Mouse (Mus musculus): ENCODE measurements around the gene Olfr693. TPM values are rescaled to one million over a fixed set of nuclear protein-coding genes. Genes with fewer than 3 reads are reported as not detected.
"Not testable (repeated sequence)": the region's sequence is repeated elsewhere in the genome, so short reads cannot be mapped to it uniquely, and the experiment has no call there.

The Olfr693 gene
- not detected for total RNA-seq (2021)

- intact Hi-C loops (cut with DNase I): no loop called here
- DNase-seq (ENCODE audit: low spot score in 2 of 2): no peak
Observed at GRCm38 (mm10) chr7:106680484-106680883, at the start of gene Olfr693. Gene Olfr693 (minus strand): TSS chr7:106680584.

GRCm38 (mm10) chr7:106725654-106726053, 45.3 kb upstream of the Olfr693 start:
- intact Hi-C loops (cut with DNase I); DNase-seq (ENCODE audit: low spot score in 2 of 2): not testable (repeated sequence)

DNA sequence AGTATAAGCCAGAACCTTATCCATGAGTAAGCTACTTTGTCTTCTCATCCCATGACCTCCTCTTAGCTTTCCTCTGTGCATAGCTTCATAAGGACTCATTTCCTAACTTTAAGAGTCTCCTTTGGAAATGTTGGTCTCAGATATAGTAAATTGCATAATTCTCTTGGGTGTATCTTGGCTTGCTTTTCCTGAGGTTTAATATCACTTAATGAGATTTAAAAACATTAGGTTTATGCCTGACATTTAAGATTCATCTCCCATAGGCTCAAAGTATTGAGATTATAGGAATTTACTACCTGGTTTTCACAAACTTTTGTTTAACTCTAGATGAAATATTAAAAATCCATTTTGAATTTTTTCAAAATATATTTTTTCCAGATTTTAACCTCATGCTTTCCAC, 35.9 kb upstream of the Olfr693 start, which contains the start of gene Olfr695:
Gene Olfr695 (minus strand): TSS at position 101 of the 400 bp plus-strand sequence.
- no peak for DNase-seq (ENCODE audit: low spot score in 2 of 2)
- intact Hi-C loops (cut with DNase I): no loop called here

GRCm38 (mm10) chr7:106711463-106711862, 31.1 kb upstream of the Olfr693 start:
- intact Hi-C loops (cut with DNase I): no loop called here
- no peak for DNase-seq (ENCODE audit: low spot score in 2 of 2)

- DNase-seq (ENCODE audit: low spot score in 2 of 2); intact Hi-C loops (cut with DNase I): not testable (repeated sequence)
Observed at GRCm38 (mm10) chr7:106707705-106708104, 27.3 kb upstream of the Olfr693 start.

- DNase-seq (ENCODE audit: low spot score in 2 of 2): no peak
- intact Hi-C loops (cut with DNase I): no loop called here
Observed at GRCm38 (mm10) chr7:106696891-106697290, 16.5 kb upstream of the Olfr693 start.

DNA sequence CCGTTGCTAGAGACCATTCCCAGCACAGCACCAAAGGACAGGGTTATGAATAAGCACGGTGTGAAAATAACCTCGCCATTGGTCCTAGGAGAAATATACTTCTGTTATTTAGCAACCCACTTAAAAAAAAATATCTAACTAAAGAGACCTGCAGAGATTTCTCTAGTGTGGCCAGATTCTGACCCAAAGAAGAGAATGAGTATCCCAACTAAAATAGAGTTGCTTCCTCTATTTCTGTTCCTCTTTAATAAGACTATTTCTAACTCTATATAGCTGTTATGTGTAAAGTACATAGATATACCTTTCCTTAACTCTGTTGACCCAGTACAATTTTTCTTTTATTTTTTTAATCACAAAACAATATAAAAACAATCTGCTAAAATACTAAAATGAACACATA, 12.6 kb upstream of the Olfr693 start:
- no peak for DNase-seq (ENCODE audit: low spot score in 2 of 2)
- intact Hi-C loops (cut with DNase I): no loop called here

GRCm38 (mm10) chr7:106691714-106692113, 11.3 kb upstream of the Olfr693 start, which contains the start of gene Olfr694:
Gene Olfr694 (minus strand): TSS chr7:106691814.
- DNase-seq (ENCODE audit: low spot score in 2 of 2): no peak
- intact Hi-C loops (cut with DNase I): no loop called here

- no peak for DNase-seq (ENCODE audit: low spot score in 2 of 2)
- intact Hi-C loops (cut with DNase I): no loop called here
Observed at GRCm38 (mm10) chr7:106685382-106685781, 5.0 kb upstream of the Olfr693 start.

- intact Hi-C loops (cut with DNase I): no loop called here
- DNase-seq (ENCODE audit: low spot score in 2 of 2): no peak
Observed at GRCm38 (mm10) chr7:106652344-106652652, 28.1 kb downstream of the Olfr693 start.

DNA sequence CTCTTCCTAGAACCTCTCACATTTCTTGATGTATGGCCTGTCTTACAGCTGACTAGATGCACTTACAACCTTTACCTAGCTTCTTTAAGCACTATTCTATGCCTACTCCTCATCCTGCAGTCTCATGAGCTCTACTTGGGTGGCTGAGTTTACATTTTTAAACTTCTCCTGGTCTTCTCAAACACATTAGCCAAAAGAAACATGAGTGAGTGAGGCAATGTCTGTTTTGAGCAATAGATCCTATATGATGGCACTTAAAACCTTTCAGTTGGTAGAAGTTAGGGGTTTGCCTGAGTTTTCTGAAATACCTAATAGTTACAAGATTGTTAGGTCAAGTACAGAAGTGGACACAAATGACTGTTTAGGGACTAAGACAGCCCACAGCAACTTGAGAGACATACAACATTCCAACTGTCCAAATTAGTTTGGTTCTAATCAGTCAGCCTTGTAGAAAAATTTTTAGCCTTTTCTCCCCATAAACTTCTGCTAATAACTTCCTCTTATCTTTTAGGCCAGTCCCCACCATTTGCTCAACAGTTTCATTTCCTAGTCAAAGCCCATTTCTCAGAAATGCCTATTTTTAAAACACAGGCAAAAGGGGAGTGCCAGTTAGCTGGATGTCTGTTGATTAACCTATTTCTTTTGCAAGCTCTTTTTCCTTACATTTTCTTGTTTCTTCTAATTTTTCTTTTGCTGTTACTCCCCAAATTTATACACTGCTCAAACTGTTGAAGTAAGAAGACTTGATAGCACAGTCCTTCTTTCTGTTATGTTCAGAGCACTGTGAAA, 28.6 kb downstream of the Olfr693 start:
- intact Hi-C loops (cut with DNase I): no loop called here
- no peak for DNase-seq (ENCODE audit: low spot score in 2 of 2)

DNA sequence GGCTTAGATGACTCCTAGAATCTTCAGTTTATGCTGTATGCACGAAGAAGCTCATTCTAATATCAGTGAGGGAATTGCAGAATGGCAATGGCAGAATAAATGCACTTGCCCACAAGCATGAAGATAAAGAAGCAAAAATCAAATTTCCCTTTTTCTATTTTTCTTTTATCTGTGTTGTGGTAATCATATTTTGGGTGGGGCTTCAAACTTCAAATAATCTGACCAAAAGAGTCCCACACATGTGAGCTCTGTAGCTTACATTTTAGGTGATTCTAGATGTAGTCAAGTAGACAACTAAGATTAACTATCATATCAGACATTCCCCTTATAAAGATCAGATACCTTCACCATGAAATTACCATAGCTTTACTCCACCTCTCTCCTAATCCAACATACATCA, 30.6 kb downstream of the Olfr693 start:
- intact Hi-C loops (cut with DNase I): no loop called here
- DNase-seq (ENCODE audit: low spot score in 2 of 2): no peak

GRCm38 (mm10) chr7:106645261-106645660, 35.1 kb downstream of the Olfr693 start:
- DNase-seq (ENCODE audit: low spot score in 2 of 2): no peak
- intact Hi-C loops (cut with DNase I): no loop called here

DNA sequence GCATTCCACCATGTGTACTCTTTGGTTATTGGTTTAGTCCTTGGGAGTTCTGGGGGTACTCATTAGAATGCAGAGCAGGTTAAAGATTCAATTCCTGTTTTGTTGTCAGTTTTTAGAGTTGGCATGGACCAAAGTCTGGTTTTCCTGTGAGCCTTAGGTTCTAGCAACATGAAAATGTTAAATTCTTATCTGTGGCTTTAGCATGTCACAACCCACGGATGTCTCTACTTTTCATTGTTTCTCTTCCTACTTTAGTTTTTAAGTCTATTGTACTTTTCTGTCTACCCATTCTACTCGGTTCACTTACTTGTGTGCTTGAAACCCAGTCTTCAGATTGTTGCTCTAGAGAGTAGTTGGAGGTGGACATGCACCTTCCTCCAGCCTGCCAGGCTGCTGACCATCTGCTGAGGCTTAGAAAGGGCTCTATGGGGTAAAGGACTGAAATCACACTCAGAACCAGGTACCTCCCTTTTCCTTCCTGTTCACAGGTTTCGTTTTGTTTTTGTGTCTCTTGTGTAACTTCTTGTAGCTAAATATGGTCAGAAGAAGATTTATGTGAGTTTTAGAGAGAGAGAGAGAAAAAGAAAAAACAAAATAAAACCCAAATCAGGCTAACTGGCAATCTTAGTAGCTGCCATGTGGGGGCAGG, 36.0 kb downstream of the Olfr693 start:
- no peak for DNase-seq (ENCODE audit: low spot score in 2 of 2)
- intact Hi-C loops (cut with DNase I): no loop called here

DNA sequence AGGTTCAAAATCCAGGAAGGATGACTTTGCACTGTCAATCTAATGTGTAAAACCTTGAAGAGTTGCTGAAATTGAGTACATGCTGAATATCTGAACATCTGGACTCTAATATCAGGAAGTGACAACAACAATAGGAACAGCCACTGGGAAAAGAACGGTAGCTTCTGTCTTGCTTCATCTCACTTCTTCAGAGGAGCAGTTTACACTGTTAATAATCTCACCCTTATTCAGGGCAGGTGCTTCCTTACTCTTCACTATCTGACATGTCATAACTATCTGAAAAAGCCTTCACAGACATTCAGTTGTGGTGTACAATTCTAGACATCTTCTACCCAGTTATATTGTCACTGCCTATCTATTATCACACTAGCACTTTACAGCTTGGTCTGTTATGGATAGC, 39.5 kb downstream of the Olfr693 start:
- intact Hi-C loops (cut with DNase I): no loop called here
- DNase-seq (ENCODE audit: low spot score in 2 of 2): no peak

- DNase-seq (ENCODE audit: low spot score in 2 of 2): no peak
- intact Hi-C loops (cut with DNase I): no loop called here
Observed at GRCm38 (mm10) chr7:106635560-106635959, 44.8 kb downstream of the Olfr693 start.

Other genes starting within 250 kb of the Olfr693 start
- not detected for gene Olfr694, start 11.2 kb upstream of the Olfr693 start, total RNA-seq (2021)
- gene Olfr695, start 35.8 kb upstream of the Olfr693 start, total RNA-seq (2021): not detected
- not detected for gene Olfr697, start 61.9 kb upstream of the Olfr693 start, total RNA-seq (2021)
- gene Olfr698, start 74.8 kb upstream of the Olfr693 start, total RNA-seq (2021): not detected
- not detected for gene Olfr699, start 112.6 kb upstream of the Olfr693 start, total RNA-seq (2021)
- not detected for gene Olfr700, start 128.2 kb upstream of the Olfr693 start, total RNA-seq (2021)
- gene Olfr701, start 133.5 kb upstream of the Olfr693 start, total RNA-seq (2021): not detected
- gene Olfr702, start 153.3 kb upstream of the Olfr693 start, total RNA-seq (2021): not detected
- not detected for gene Olfr703, start 162.8 kb upstream of the Olfr693 start, total RNA-seq (2021)
- gene Olfr704, start 182.6 kb upstream of the Olfr693 start, total RNA-seq (2021): not detected
- gene Olfr705, start 196.3 kb upstream of the Olfr693 start, total RNA-seq (2021): not detected
- not detected for gene Olfr706, start 207.6 kb upstream of the Olfr693 start, total RNA-seq (2021)
- not detected for gene Olfr707, start 220.7 kb upstream of the Olfr693 start, total RNA-seq (2021)
- not detected for gene Olfr1532-ps1, start 227.4 kb upstream of the Olfr693 start, total RNA-seq (2021)

Data from left cerebral cortex, postnatal 25 days (tissue).